Mouse (Mus musculus) kidney, embryonic 16.5 days (tissue): ENCODE data around the gene Vps45. TPM values are rescaled to one million over a fixed set of nuclear protein-coding genes. Genes with fewer than 3 reads are reported as not detected.
"Not testable (repeated sequence)": the region's sequence is repeated elsewhere in the genome, so short reads cannot be mapped to it uniquely, and the experiment has no call there.

Source experiments
- ATAC-seq: fragments of 200-750 bp; cut with Nextera tagmentation; 2 replicates; pipeline ENCODE4 v1.8.0; 2017; ENCODE audit warnings: moderate TSS enrichment; ENCODE audit not compliant: low FRiP score, low TSS enrichment
- H3K27ac ChIP-seq: fragments of 300-500 bp; sonication (generic); 2 replicates; pipeline ENCODE4 v1.5.1; 2014; ENCODE audit warnings: low read length
- H3K27me3 ChIP-seq: fragments of 300-500 bp; sonication (generic); 2 replicates; pipeline ENCODE4 v1.6.1; 2014; ENCODE audit warnings: low read length, control low read depth, mixed read lengths; ENCODE audit not compliant: insufficient read depth
- H3K36me3 ChIP-seq: fragments of 300-500 bp; sonication (generic); 2 replicates; pipeline ENCODE4 v1.6.1; 2014; ENCODE audit warnings: low read length, control low read depth, mixed read lengths; ENCODE audit not compliant: insufficient read depth
- H3K4me1 ChIP-seq: fragments of 300-500 bp; sonication (generic); 2 replicates; pipeline ENCODE4 v1.6.1; 2014; ENCODE audit warnings: low read length, control low read depth, mixed read lengths; ENCODE audit not compliant: insufficient read depth
- H3K4me2 ChIP-seq: fragments of 300-500 bp; sonication (generic); replicated peaks from 2 replicates; pipeline ENCODE4 v1.6.1; 2014; ENCODE audit warnings: low read depth, low read length
- H3K4me3 ChIP-seq: fragments of 300-500 bp; sonication (generic); 2 replicates; pipeline ENCODE4 v1.5.1; 2014; ENCODE audit warnings: mild to moderate bottlenecking, low read length
- H3K9ac ChIP-seq: fragments of 300-500 bp; sonication (generic); replicated peaks from 2 replicates; pipeline ENCODE4 v1.6.1; 2014; ENCODE audit warnings: low read length
- H3K9me3 ChIP-seq: fragments of 300-500 bp; sonication (generic); 2 replicates; pipeline ENCODE4 v1.6.1; 2016; ENCODE audit warnings: low read length, control low read depth
- WGBS: fragments of 180-500 bp; shearing (Covaris S2); extraction: QIAGEN DNeasy Blood & Tissue Kit; methylation state at CpG from one replicate; pipeline ENCODE4 v1.1.7; 2014; 5-methylcytosine and 5-hydroxymethylcytosine counted together
- polyA plus RNA-seq: library from polyadenylated mRNA; unstranded; fragments of >200 nt; fragmentation: Nextera tagmentation; extraction: Ambion mirVana; gene quantifications from 2 replicates; pipeline ENCODE4 v1.2.1, GENCODE M21; 2015

Vps45 gene
- polyA plus RNA-seq, 1 experiment from 2014 or later = 37.0 TPM

- ATAC-seq = 0 out of 2 replicates have a peak, but pooled peaks have one; percentile 9
- no peaks in the 10 kb centered on the region for H3K27me3 ChIP-seq
- peaks cover 29% of the 10 kb centered on the region for H3K36me3 ChIP-seq
- H3K4me2 ChIP-seq = peak overlapping the region; percentile 53
- peak overlapping the region; percentile 98 for H3K27ac ChIP-seq
- H3K4me1 ChIP-seq = peaks cover 35% of the 10 kb centered on the region
- peak overlapping the region; percentile 27 for H3K4me3 ChIP-seq
- H3K9ac ChIP-seq = peak overlapping the region; percentile 66
- no peaks in the 10 kb centered on the region for H3K9me3 ChIP-seq
- 5% methylated on average over 21 of the region's 21 CpGs for WGBS
Measured at GRCm38 (mm10) chr3:95986001-95986622, 72.2 kb downstream of the Vps45 start.

- 3% methylated on average over 12 of the region's 12 CpGs for WGBS
- H3K36me3 ChIP-seq = peaks cover 24% of the 10 kb centered on the region
- peaks cover 35% of the 10 kb centered on the region for H3K4me1 ChIP-seq
- H3K4me2 ChIP-seq = peak overlapping the region; percentile 53
- H3K4me3 ChIP-seq = peak overlapping the region; percentile 27
- H3K27ac ChIP-seq = peak overlapping the region; percentile 98
- peak overlapping the region; percentile 66 for H3K9ac ChIP-seq
- ATAC-seq = peak; percentile 93
- H3K27me3 ChIP-seq = no peaks in the 10 kb centered on the region
- no peaks in the 10 kb centered on the region for H3K9me3 ChIP-seq
Measured at GRCm38 (mm10) chr3:95985209-95986000, 72.9 kb downstream of the Vps45 start.

- H3K9ac ChIP-seq = no peak overlapping the region
- no peak overlapping the region for H3K4me2 ChIP-seq
- H3K4me3 ChIP-seq = no peak overlapping the region
- peaks cover 26% of the 10 kb centered on the region for H3K4me1 ChIP-seq
- no peak for ATAC-seq
- 94% methylated on average over 4 of the region's 4 CpGs for WGBS
- no peaks in the 10 kb centered on the region for H3K9me3 ChIP-seq
- H3K27ac ChIP-seq = no peak overlapping the region
- no peaks in the 10 kb centered on the region for H3K36me3 ChIP-seq
- H3K27me3 ChIP-seq = no peaks in the 10 kb centered on the region
Measured at GRCm38 (mm10) chr3:95982129-95982528, 76.1 kb downstream of the Vps45 start.

GRCm38 (mm10) chr3:95980276-95980970 lies 77.8 kb downstream of the Vps45 start:
- H3K4me3 ChIP-seq = no peak overlapping the region
- H3K9ac ChIP-seq = no peak overlapping the region
- H3K36me3 ChIP-seq = no peaks in the 10 kb centered on the region
- H3K27me3 ChIP-seq = no peaks in the 10 kb centered on the region
- WGBS = 83% methylated on average over 12 of the region's 12 CpGs
- H3K9me3 ChIP-seq = no peaks in the 10 kb centered on the region
- no peak overlapping the region for H3K4me2 ChIP-seq
- ATAC-seq = no peak
- H3K4me1 ChIP-seq = peaks cover 9% of the 10 kb centered on the region
- no peak overlapping the region for H3K27ac ChIP-seq

- ATAC-seq = no peak
- no peak overlapping the region for H3K27ac ChIP-seq
- H3K4me1 ChIP-seq = peaks cover 2% of the 10 kb centered on the region
- WGBS = 82% methylated on average over 9 of the region's 9 CpGs
- H3K4me3 ChIP-seq = no peak overlapping the region
- H3K27me3 ChIP-seq = 0 out of 2 replicates have a peak, but pooled peaks cover 9% of the 10 kb centered on the region
- H3K4me2 ChIP-seq = no peak overlapping the region
- no peak overlapping the region for H3K9ac ChIP-seq
- no peaks in the 10 kb centered on the region for H3K9me3 ChIP-seq
- no peaks in the 10 kb centered on the region for H3K36me3 ChIP-seq
Measured at GRCm38 (mm10) chr3:95978265-95978664, 80.0 kb downstream of the Vps45 start.

- not testable (repeated sequence) for H3K4me3 ChIP-seq, H3K4me1 ChIP-seq
Measured at GRCm38 (mm10) chr3:95977587-95977986, 80.7 kb downstream of the Vps45 start.

GRCm38 (mm10) chr3:95977079-95977478 lies 81.2 kb downstream of the Vps45 start:
- 67% methylated on average over 3 of the region's 3 CpGs for WGBS
- Histone ChIP-seq H3K27ac (no peak overlapping the region), H3K27me3 (0 out of 2 replicates have a peak, but pooled peaks cover 11% of the 10 kb centered on the region), H3K4me1 (peaks cover 10% of the 10 kb centered on the region), H3K4me2 (no peak overlapping the region), H3K9ac (no peak overlapping the region), H3K36me3 (no peaks in the 10 kb centered on the region), H3K4me3 (no peak overlapping the region), H3K9me3 (no peaks in the 10 kb centered on the region)
- no peak for ATAC-seq

More at GRCm38 (mm10) chr3:95977587-95977986, 80.7 kb downstream of the Vps45 start:
- H3K4me2 ChIP-seq, H3K36me3 ChIP-seq, H3K27ac ChIP-seq, H3K9me3 ChIP-seq, ATAC-seq, H3K9ac ChIP-seq: not testable (repeated sequence)
- 0 out of 2 replicates have a peak, but pooled peaks cover 11% of the 10 kb centered on the region for H3K27me3 ChIP-seq
- WGBS = 96% methylated on average over 7 of the region's 7 CpGs

GRCm38 (mm10) chr3:95972873-95973634 lies 85.2 kb downstream of the Vps45 start:
- Histone ChIP-seq H3K4me1 (peaks cover 10% of the 10 kb centered on the region), H3K4me2 (peak overlapping the region; percentile 76), H3K27me3 (0 out of 2 replicates have a peak, but pooled peaks cover 11% of the 10 kb centered on the region), H3K9ac (peak overlapping the region; percentile 68), H3K4me3 (peak overlapping the region; percentile 44), H3K9me3 (no peaks in the 10 kb centered on the region), H3K36me3 (no peaks in the 10 kb centered on the region), H3K27ac (no peak overlapping the region)
- 0 out of 2 replicates have a peak, but pooled peaks have one; percentile 42 for ATAC-seq
- 6% methylated on average over 34 of the region's 34 CpGs for WGBS

- Histone ChIP-seq H3K27ac (no peak overlapping the region), H3K9ac (peak overlapping the region; percentile 68), H3K36me3 (no peaks in the 10 kb centered on the region), H3K4me3 (peak overlapping the region; percentile 44), H3K4me1 (peaks cover 10% of the 10 kb centered on the region), H3K27me3 (0 out of 2 replicates have a peak, but pooled peaks cover 11% of the 10 kb centered on the region), H3K9me3 (no peaks in the 10 kb centered on the region), H3K4me2 (peak overlapping the region; percentile 76)
- WGBS = 70% methylated on average over 12 of the region's 12 CpGs
- no peak for ATAC-seq
Measured at GRCm38 (mm10) chr3:95972251-95972872, 85.9 kb downstream of the Vps45 start.
